ENCODE assay signal across 8 mouse cellular contexts in the genomic region with DNA sequence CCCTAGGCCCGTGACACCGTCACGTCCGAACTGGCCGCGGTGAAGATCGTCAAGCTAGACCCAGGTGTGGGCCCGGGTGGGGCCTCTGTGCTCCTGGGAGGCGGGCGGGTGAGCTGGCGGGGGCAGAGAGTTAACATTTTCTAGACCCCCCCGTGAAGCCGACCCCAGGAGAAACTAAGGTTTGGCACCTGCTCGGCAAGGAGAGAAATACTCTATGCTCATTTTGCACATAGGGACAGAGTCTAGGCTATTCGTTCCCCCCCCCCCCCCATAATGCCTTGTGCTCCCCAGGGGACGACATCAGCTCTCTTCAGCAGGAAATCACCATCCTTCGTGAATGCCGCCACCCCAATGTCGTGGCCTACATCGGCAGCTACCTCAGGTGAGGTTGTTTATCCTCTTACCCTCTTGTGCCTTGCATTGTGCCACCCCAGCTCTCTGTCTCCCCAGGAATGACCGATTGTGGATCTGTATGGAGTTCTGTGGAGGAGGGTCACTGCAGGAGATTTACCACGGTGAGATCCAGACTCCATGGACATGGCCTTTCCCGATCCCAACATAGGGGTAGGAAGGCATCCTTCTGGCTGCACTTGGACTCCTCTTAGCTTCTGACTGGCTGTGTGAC. TPM values are rescaled to one million over a fixed set of nuclear protein-coding genes. Genes with fewer than 3 reads are reported as not detected.
DNase-seq lines count a peak whose midpoint lies in the region; ATAC-seq and TF ChIP-seq lines count a peak whose summit lies in the region.

No protein-coding gene starts in this region.

- peak overlapping the region; percentile 99 for H3K4me2 ChIP-seq in kidney, embryonic 16.5 days (replicated peaks; ENCODE audit: low read depth, low read length)
- peak overlapping the region; percentile 78 for H3K4me2 ChIP-seq in hindbrain, embryonic 16.5 days (ENCODE audit: low read length)

- 8% methylated on average over 23 of the region's 23 CpGs for WGBS in kidney, embryonic 16.5 days
- 18% methylated on average over 16 of the region's 23 CpGs for WGBS in hindbrain, embryonic 16.5 days

- H3K9me3 ChIP-seq in kidney, embryonic 16.5 days (ENCODE audit: low read length): no peaks in the 10 kb centered on the region
- no peaks in the 10 kb centered on the region for H3K9me3 ChIP-seq in hindbrain, embryonic 16.5 days (ENCODE audit: control insufficient read depth, low read length)

- H3K4me3 ChIP-seq in kidney, embryonic 16.5 days (ENCODE audit: low read length): peak overlapping the region; percentile 82
- peak overlapping the region; percentile 48 for H3K4me3 ChIP-seq in cortical plate, adult 2 months (ENCODE audit: insufficient read depth, low read length)
- H3K4me3 ChIP-seq in hindbrain, embryonic 16.5 days (ENCODE audit: low read length): peak overlapping the region; percentile 63

- no peak for TF ChIP-seq CTCF in cortical plate, adult 2 months (IDR thresholded peaks at IDR 0.05; ENCODE audit: extremely low read depth, insufficient read depth, low read length)

- peaks cover 53% of the 10 kb centered on the region for H3K36me3 ChIP-seq in kidney, embryonic 16.5 days (ENCODE audit: insufficient read depth, low read length)
- peaks cover 63% of the 10 kb centered on the region for H3K36me3 ChIP-seq in hindbrain, embryonic 16.5 days (ENCODE audit: control insufficient read depth, insufficient read depth, low read length)

- H3K27ac ChIP-seq in kidney, embryonic 16.5 days (ENCODE audit: low read length): peak overlapping the region; percentile 65
- H3K27ac ChIP-seq in cortical plate, adult 2 months (ENCODE audit: insufficient read depth, low read length): no peak overlapping the region
- H3K27ac ChIP-seq in hindbrain, embryonic 16.5 days (ENCODE audit: low read depth, low read length): peak overlapping the region; percentile 52; the same call in 1 of the 2 replicates

- peak overlapping the region; percentile 77 for H3K9ac ChIP-seq in kidney, embryonic 16.5 days (replicated peaks; ENCODE audit: low read length)
- peak overlapping the region; percentile 78 for H3K9ac ChIP-seq in hindbrain, embryonic 16.5 days (ENCODE audit: low read depth, low read length)

- H3K27me3 ChIP-seq in kidney, embryonic 16.5 days (ENCODE audit: insufficient read depth, low read length): no peaks in the 10 kb centered on the region
- no peaks in the 10 kb centered on the region for H3K27me3 ChIP-seq in hindbrain, embryonic 16.5 days (replicated peaks; ENCODE audit: control insufficient read depth, insufficient read depth, low read length)

- H3K4me1 ChIP-seq in kidney, embryonic 16.5 days (ENCODE audit: insufficient read depth, low read length): peaks cover 29% of the 10 kb centered on the region
- H3K4me1 ChIP-seq in cortical plate, adult 2 months (ENCODE audit: control insufficient read depth, insufficient read depth, low read length): peaks cover 2% of the 10 kb centered on the region; the same call in 1 of the 2 replicates
- peaks cover 22% of the 10 kb centered on the region for H3K4me1 ChIP-seq in hindbrain, embryonic 16.5 days (ENCODE audit: control insufficient read depth, insufficient read depth, low read depth, low read length)

- TF ChIP-seq POLR2A in cortical plate, adult 2 months (IDR thresholded peaks at IDR 0.05; ENCODE audit: extremely low read depth, insufficient read depth, low read length): no peak

- DNase-seq in kidney, postnatal 25 days: no peak
- peak; percentile 64 for DNase-seq in naive thymus-derived CD4-positive, alpha-beta T cell, adult 2 months (ENCODE audit: low read depth)
- no peak for DNase-seq in Muller cell, postnatal 12 days (ENCODE audit: inconsistent ontology term)
- DNase-seq in retina, embryonic 14.5 days (ENCODE audit: low spot score): no peak
- DNase-seq in kidney, adult 18-20 months: no peak

- no peak; the same call in 1 of the 2 replicates for ATAC-seq in kidney, embryonic 16.5 days (ENCODE audit: low FRiP score, low TSS enrichment)
- ATAC-seq in hindbrain, embryonic 16.5 days: no peak

RNA-seq across cellular contexts. Expression of a gene that starts 0.6 kb away (rescaled TPM):
- 25.9 and 28.7 TPM in 2 replicates for polyA plus RNA-seq in kidney, embryonic 16.5 days (2015; fragmentation: Nextera tagmentation; extraction: Ambion mirVana)
- polyA plus RNA-seq in cortical plate, adult 2 months (2012; rRNA removed): 237 and 248 TPM in 2 replicates
- polyA plus RNA-seq in hindbrain, embryonic 16.5 days (2015; fragmentation: Nextera tagmentation; extraction: Ambion mirVana): 19.6 and 23.1 TPM in 2 replicates

RNA-seq across cellular contexts. Expression of a gene that starts 6.8 kb away (rescaled TPM):
- 93.0 and 96.2 TPM in 2 replicates for polyA plus RNA-seq in kidney, embryonic 16.5 days (2015; fragmentation: Nextera tagmentation; extraction: Ambion mirVana)
- polyA plus RNA-seq in cortical plate, adult 2 months (2012; rRNA removed): 75.2 and 76.5 TPM in 2 replicates
- polyA plus RNA-seq in hindbrain, embryonic 16.5 days (2015; fragmentation: Nextera tagmentation; extraction: Ambion mirVana): 68.4 and 85.0 TPM in 2 replicates

RNA-seq across cellular contexts. Expression of a gene that starts 21.9 kb away (rescaled TPM):
- 132 and 150 TPM in 2 replicates for polyA plus RNA-seq in kidney, embryonic 16.5 days (2015; fragmentation: Nextera tagmentation; extraction: Ambion mirVana)
- 145 and 149 TPM in 2 replicates for polyA plus RNA-seq in cortical plate, adult 2 months (2012; rRNA removed)
- 81.4 and 106 TPM in 2 replicates for polyA plus RNA-seq in hindbrain, embryonic 16.5 days (2015; fragmentation: Nextera tagmentation; extraction: Ambion mirVana)

RNA-seq across cellular contexts. Expression of a gene that starts 35.3 kb away (rescaled TPM):
- polyA plus RNA-seq in kidney, embryonic 16.5 days (2015; fragmentation: Nextera tagmentation; extraction: Ambion mirVana): 0.80 and 1.5 TPM in 2 replicates
- polyA plus RNA-seq in cortical plate, adult 2 months (2012; rRNA removed): 2.1 and 2.4 TPM in 2 replicates
- polyA plus RNA-seq in hindbrain, embryonic 16.5 days (2015; fragmentation: Nextera tagmentation; extraction: Ambion mirVana): 0.26 and 0.31 TPM in 2 replicates

RNA-seq across cellular contexts. Expression of a gene that starts 42.6 kb away (rescaled TPM):
- 36.2 and 38.3 TPM in 2 replicates for polyA plus RNA-seq in kidney, embryonic 16.5 days (2015; fragmentation: Nextera tagmentation; extraction: Ambion mirVana)
- polyA plus RNA-seq in cortical plate, adult 2 months (2012; rRNA removed): 40.9 and 46.2 TPM in 2 replicates
- 10.2 and 13.2 TPM in 2 replicates for polyA plus RNA-seq in hindbrain, embryonic 16.5 days (2015; fragmentation: Nextera tagmentation; extraction: Ambion mirVana)
